Mouse (Mus musculus): Measurements from ENCODE around the gene Nr1d1. TPM values are rescaled to one million over a fixed set of nuclear protein-coding genes. Genes with fewer than 3 reads are reported as not detected.

Nr1d1 gene
- total and polyA plus RNA-seq, 2 experiments from 2014 or later = 7.5 to 13.5 TPM

GRCm38 (mm10) chr11:98794469-98795014 is 19.4 kb upstream of the Nr1d1 start:
- Histone ChIP-seq H3K4me2 (ENCODE audit: low read depth, low read length) (peak overlapping the region; percentile 96), H3K4me1 (ENCODE audit: insufficient read depth, low read length) (peaks cover 22% of the 10 kb centered on the region; the same call in 1 of the 2 replicates), H3K27ac (peak overlapping the region; percentile 97), H3K27me3 (ENCODE audit: insufficient read depth, low read length) (no peaks in the 10 kb centered on the region), H3K4me3 (ENCODE audit: low read length) (peak overlapping the region; percentile 98), H3K9ac (replicated peaks; ENCODE audit: low read length) (peak overlapping the region; percentile 99), H3K36me3 (ENCODE audit: insufficient read depth, low read length) (peaks cover 4% of the 10 kb centered on the region; the same call in 1 of the 2 replicates), H3K9me3 (ENCODE audit: low read length) (no peaks in the 10 kb centered on the region)
- ATAC-seq (peak; percentile 71), DNase-seq (ENCODE audit: low spot score) (peak; percentile 76)
- under 1% methylated on average over 23 of the region's 30 CpGs for WGBS
- peak; percentile 56 for TF ChIP-seq CTCF (IDR thresholded peaks at IDR 0.05; ENCODE audit: low read depth)

- Histone ChIP-seq H3K4me1 (ENCODE audit: insufficient read depth, low read length) (0 out of 2 replicates have a peak, but pooled peaks cover 8% of the 10 kb centered on the region), H3K27ac (no peak overlapping the region), H3K36me3 (ENCODE audit: insufficient read depth, low read length) (no peaks in the 10 kb centered on the region), H3K9me3 (ENCODE audit: low read length) (no peaks in the 10 kb centered on the region), H3K4me2 (ENCODE audit: low read depth, low read length) (no peak overlapping the region), H3K4me3 (ENCODE audit: low read length) (no peak overlapping the region), H3K27me3 (ENCODE audit: insufficient read depth, low read length) (no peaks in the 10 kb centered on the region), H3K9ac (replicated peaks; ENCODE audit: low read length) (no peak overlapping the region)
- no peak for ATAC-seq
- 12% methylated on average over 4 of the region's 4 CpGs for WGBS
- no peak for TF ChIP-seq CTCF (IDR thresholded peaks at IDR 0.05; ENCODE audit: low read depth)
- no peak for DNase-seq (ENCODE audit: low spot score)
Observed at GRCm38 (mm10) chr11:98792081-98792480, 16.9 kb upstream of the Nr1d1 start.

- Histone ChIP-seq H3K27me3 (ENCODE audit: insufficient read depth, low read length) (no peaks in the 10 kb centered on the region), H3K4me1 (ENCODE audit: insufficient read depth, low read length) (peaks cover 10% of the 10 kb centered on the region; the same call in 1 of the 2 replicates), H3K36me3 (ENCODE audit: insufficient read depth, low read length) (no peaks in the 10 kb centered on the region), H3K27ac (no peak overlapping the region), H3K9me3 (ENCODE audit: low read length) (no peaks in the 10 kb centered on the region), H3K4me2 (ENCODE audit: low read depth, low read length) (no peak overlapping the region), H3K9ac (replicated peaks; ENCODE audit: low read length) (no peak overlapping the region), H3K4me3 (ENCODE audit: low read length) (no peak overlapping the region)
- WGBS = 82% methylated on average over 1 of the region's 1 CpGs
- no peak for DNase-seq (ENCODE audit: low spot score)
- ATAC-seq = no peak
- TF ChIP-seq CTCF (IDR thresholded peaks at IDR 0.05; ENCODE audit: low read depth) = no peak
Observed at GRCm38 (mm10) chr11:98791448-98791847, 16.3 kb upstream of the Nr1d1 start.

DNA sequence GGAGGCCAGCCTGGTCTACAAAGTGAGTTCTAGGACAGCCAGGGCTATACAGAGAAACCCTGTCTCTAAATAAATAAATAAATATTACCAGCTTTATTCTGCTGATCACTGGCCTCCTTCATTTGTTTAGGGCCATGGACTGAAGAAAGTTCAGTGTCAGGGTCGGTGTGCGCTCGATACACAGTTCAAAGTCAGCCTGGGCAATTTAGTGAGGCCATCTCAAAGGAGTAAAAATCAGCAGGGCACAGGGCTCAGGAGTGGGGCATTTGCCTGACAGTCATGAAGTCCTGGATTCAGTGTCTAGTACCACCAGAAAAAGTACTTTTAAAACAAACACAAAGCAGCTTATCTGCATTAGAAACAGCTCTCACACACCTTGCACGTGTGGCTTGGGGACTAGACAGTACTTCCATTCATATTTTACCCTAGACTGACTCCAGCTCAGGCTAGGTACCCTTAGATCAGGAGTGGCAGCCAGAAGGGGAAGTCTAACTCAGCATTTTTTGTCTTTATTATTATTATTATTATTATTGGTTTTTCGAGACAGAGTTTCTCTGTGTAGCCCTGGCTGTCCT is 15.6 kb upstream of the Nr1d1 start:
- WGBS = 83% methylated on average over 5 of the region's 5 CpGs
- no peaks in the 10 kb centered on the region for H3K36me3 ChIP-seq (ENCODE audit: insufficient read depth, low read length)
- no peaks in the 10 kb centered on the region for H3K9me3 ChIP-seq (ENCODE audit: low read length)
- H3K4me2 ChIP-seq (ENCODE audit: low read depth, low read length) = no peak overlapping the region
- H3K9ac ChIP-seq (replicated peaks; ENCODE audit: low read length) = no peak overlapping the region
- no peak for ATAC-seq
- no peaks in the 10 kb centered on the region for H3K27me3 ChIP-seq (ENCODE audit: insufficient read depth, low read length)
- no peak for DNase-seq (ENCODE audit: low spot score)
- H3K4me1 ChIP-seq (ENCODE audit: insufficient read depth, low read length) = peaks cover 17% of the 10 kb centered on the region; the same call in 1 of the 2 replicates
- H3K4me3 ChIP-seq (ENCODE audit: low read length) = no peak overlapping the region
- no peak for TF ChIP-seq CTCF (IDR thresholded peaks at IDR 0.05; ENCODE audit: low read depth)
- no peak overlapping the region for H3K27ac ChIP-seq

DNA sequence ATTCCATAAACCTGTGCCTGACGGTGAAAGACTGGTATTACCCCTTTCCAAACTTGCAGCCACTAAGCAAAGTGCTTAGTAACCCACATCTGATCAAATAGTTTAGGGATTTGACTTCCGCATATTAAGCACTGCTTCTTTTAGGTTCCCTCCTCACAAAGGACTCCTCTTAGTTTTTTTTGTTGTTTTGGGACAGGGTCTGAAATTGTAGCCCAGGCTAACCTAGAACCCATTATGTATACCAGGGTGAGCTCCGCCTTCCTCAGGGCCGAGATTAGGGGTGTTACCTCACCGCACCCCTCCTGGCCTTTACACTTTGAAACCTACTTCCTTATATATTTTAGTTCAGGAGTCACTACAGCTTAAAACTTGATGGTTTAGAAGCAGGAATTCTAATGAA is 14.7 kb upstream of the Nr1d1 start:
- WGBS = 45% methylated on average over 5 of the region's 5 CpGs
- TF ChIP-seq CTCF (IDR thresholded peaks at IDR 0.05; ENCODE audit: low read depth) = no peak

DNA sequence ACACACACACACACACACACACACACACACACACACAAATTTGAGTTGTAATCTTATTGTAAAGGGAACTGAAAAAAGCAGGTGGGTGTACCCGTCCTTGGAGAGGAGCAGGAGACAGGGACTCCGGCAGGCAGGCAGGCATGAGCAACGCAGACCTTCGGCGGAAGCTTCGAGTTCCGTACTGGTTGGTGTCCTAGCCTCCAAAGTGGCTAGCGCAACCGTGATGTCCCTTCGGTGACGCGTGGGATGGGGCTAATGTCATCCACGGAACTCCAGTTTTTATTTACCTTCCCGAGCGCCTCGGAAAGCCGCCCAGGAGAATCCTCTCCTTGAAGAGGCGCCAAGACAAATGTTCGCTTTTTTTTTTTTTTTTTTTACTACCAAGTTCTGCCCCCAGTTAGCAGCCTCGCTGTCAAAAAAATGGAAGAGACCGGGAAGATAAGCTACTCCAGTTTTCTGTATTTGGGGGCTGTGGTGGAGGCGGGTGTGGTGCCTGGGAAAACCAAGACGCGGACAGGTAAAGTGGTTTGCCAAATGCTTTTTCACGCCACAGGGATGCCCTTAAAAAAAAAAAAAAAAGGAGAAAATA is 14.2 kb upstream of the Nr1d1 start:
- H3K27ac ChIP-seq = no peak overlapping the region

More for the DNA sequence above, 14.7 kb upstream of the Nr1d1 start:
- Histone ChIP-seq H3K4me3 (ENCODE audit: low read length) (peak overlapping the region; percentile 42), H3K4me2 (ENCODE audit: low read depth, low read length) (peak overlapping the region; percentile 87), H3K9ac (replicated peaks; ENCODE audit: low read length) (no peak overlapping the region; the same call in 1 of the 2 replicates), H3K27me3 (ENCODE audit: insufficient read depth, low read length) (no peaks in the 10 kb centered on the region), H3K4me1 (ENCODE audit: insufficient read depth, low read length) (peaks cover 19% of the 10 kb centered on the region; the same call in 1 of the 2 replicates), H3K27ac (no peak overlapping the region), H3K36me3 (ENCODE audit: insufficient read depth, low read length) (no peaks in the 10 kb centered on the region), H3K9me3 (ENCODE audit: low read length) (no peaks in the 10 kb centered on the region)
- DNase-seq (ENCODE audit: low spot score) (no peak), ATAC-seq (no peak)

More for the DNA sequence above, 14.2 kb upstream of the Nr1d1 start:
- Histone ChIP-seq H3K4me2 (ENCODE audit: low read depth, low read length) (peak overlapping the region; percentile 87), H3K4me3 (ENCODE audit: low read length) (peak overlapping the region; percentile 42), H3K9me3 (ENCODE audit: low read length) (no peaks in the 10 kb centered on the region), H3K4me1 (ENCODE audit: insufficient read depth, low read length) (peaks cover 19% of the 10 kb centered on the region; the same call in 1 of the 2 replicates), H3K27me3 (ENCODE audit: insufficient read depth, low read length) (no peaks in the 10 kb centered on the region), H3K36me3 (ENCODE audit: insufficient read depth, low read length) (no peaks in the 10 kb centered on the region), H3K9ac (replicated peaks; ENCODE audit: low read length) (peak overlapping the region; percentile 28; the same call in 1 of the 2 replicates)
- no peak for TF ChIP-seq CTCF (IDR thresholded peaks at IDR 0.05; ENCODE audit: low read depth)
- DNase-seq (ENCODE audit: low spot score) = no peak
- 2% methylated on average over 25 of the region's 25 CpGs for WGBS
- ATAC-seq = peak; percentile 18; the same call in 1 of the 2 replicates

All from hindbrain, postnatal 0 days (tissue).